Mouse (Mus musculus): Measurements from ENCODE around the gene Rab31.

Gene Rab31

GRCm38 (mm10) chr17:65739874-65740725 is 32.5 kb downstream of the Rab31 start:
- DNase-seq (ENCODE audit: low spot score in 2 of 2), result no peak

GRCm38 (mm10) chr17:65737622-65738021 is 34.9 kb downstream of the Rab31 start:
- DNase-seq (ENCODE audit: low spot score in 2 of 2), result no peak

- no peak for DNase-seq (ENCODE audit: low spot score in 2 of 2)
These were observed 35.4 kb downstream of the Rab31 start for GRCm38 (mm10) chr17:65737175-65737574.

- no peak for DNase-seq (ENCODE audit: low spot score in 2 of 2)
These were observed 37.5 kb downstream of the Rab31 start for GRCm38 (mm10) chr17:65735088-65735487.

- no peak for DNase-seq (ENCODE audit: low spot score in 2 of 2)
These were observed 39.9 kb downstream of the Rab31 start for GRCm38 (mm10) chr17:65732666-65733065.

GRCm38 (mm10) chr17:65731710-65732109 is 40.8 kb downstream of the Rab31 start:
- no peak for DNase-seq (ENCODE audit: low spot score in 2 of 2)

- no peak for DNase-seq (ENCODE audit: low spot score in 2 of 2)
These were observed 42.4 kb downstream of the Rab31 start for GRCm38 (mm10) chr17:65729945-65730741.

GRCm38 (mm10) chr17:65726755-65727154 is 45.8 kb downstream of the Rab31 start:
- no peak for DNase-seq (ENCODE audit: low spot score in 2 of 2)

GRCm38 (mm10) chr17:65726274-65726673 is 46.3 kb downstream of the Rab31 start:
- DNase-seq (ENCODE audit: low spot score in 2 of 2), result peak in 1 of 2 experiments; percentile 15

GRCm38 (mm10) chr17:65725814-65726213 is 46.7 kb downstream of the Rab31 start:
- DNase-seq (ENCODE audit: low spot score in 2 of 2), result no peak

- no peak for DNase-seq (ENCODE audit: low spot score in 2 of 2)
These were observed 47.2 kb downstream of the Rab31 start for GRCm38 (mm10) chr17:65725381-65725780.

GRCm38 (mm10) chr17:65724254-65724653 is 48.3 kb downstream of the Rab31 start:
- peak; percentile 41 to 59 for DNase-seq (ENCODE audit: low spot score in 2 of 2)

- peak in 1 of 2 experiments; percentile 22 for DNase-seq (ENCODE audit: low spot score in 2 of 2)
These were observed 48.9 kb downstream of the Rab31 start for GRCm38 (mm10) chr17:65723633-65724032.

GRCm38 (mm10) chr17:65721330-65721729 is 51.2 kb downstream of the Rab31 start:
- DNase-seq (ENCODE audit: low spot score in 2 of 2), result no peak

GRCm38 (mm10) chr17:65719826-65720225 is 52.7 kb downstream of the Rab31 start:
- no peak for DNase-seq (ENCODE audit: low spot score in 2 of 2)

- DNase-seq (ENCODE audit: low spot score in 2 of 2), result no peak
These were observed 54.0 kb downstream of the Rab31 start for GRCm38 (mm10) chr17:65718578-65718977.

- no peak for DNase-seq (ENCODE audit: low spot score in 2 of 2)
These were observed 54.8 kb downstream of the Rab31 start for GRCm38 (mm10) chr17:65717658-65718199.

GRCm38 (mm10) chr17:65714060-65714459 is 58.5 kb downstream of the Rab31 start:
- no peak for DNase-seq (ENCODE audit: low spot score in 2 of 2)

GRCm38 (mm10) chr17:65712861-65713535 is 59.6 kb downstream of the Rab31 start:
- DNase-seq (ENCODE audit: low spot score in 2 of 2), result no peak

- DNase-seq (ENCODE audit: low spot score in 2 of 2), result no peak
These were observed 60.8 kb downstream of the Rab31 start for GRCm38 (mm10) chr17:65711779-65712178.

GRCm38 (mm10) chr17:65710576-65710975 is 62.0 kb downstream of the Rab31 start:
- no peak for DNase-seq (ENCODE audit: low spot score in 2 of 2)

GRCm38 (mm10) chr17:65706220-65706619 is 66.3 kb downstream of the Rab31 start:
- peak; percentile 42 to 57 for DNase-seq (ENCODE audit: low spot score in 2 of 2)

Measured in thymus, postnatal 10 days (tissue).